Mouse (Mus musculus): ENCODE measurements around the gene Dusp12.

DNA sequence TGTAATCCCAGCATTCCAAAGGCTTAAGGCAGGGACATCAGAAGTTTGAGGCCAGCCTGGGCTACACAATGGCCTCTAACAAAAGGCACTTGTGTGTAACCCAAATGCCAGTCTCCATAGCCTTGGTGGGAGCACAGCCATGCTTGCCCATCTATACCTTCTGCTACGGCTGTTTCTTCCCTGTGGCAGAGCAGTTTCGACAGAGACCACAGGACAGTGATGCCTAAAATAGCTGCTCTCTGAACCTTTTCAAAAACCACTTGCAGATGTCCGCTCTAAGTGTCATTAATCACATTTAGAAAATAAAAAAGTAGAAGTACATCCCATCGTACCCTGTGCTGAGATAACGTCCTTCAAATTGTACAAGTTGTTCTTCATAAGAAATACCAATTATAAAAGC, 19.9 kb downstream of the Dusp12 start:
- no peak for TF ChIP-seq POLR2AphosphoS5 (IDR thresholded peaks at IDR 0.05; ENCODE audit: insufficient replicate concordance, low read depth, low read length)
- no peak for TF ChIP-seq CTCF (IDR thresholded peaks at IDR 0.05; ENCODE audit: low read depth, low read length)

Data from G1E (cell line).